Mouse (Mus musculus): ENCODE data around the gene Olfr995. TPM values are rescaled to one million over a fixed set of nuclear protein-coding genes. Genes with fewer than 3 reads are reported as not detected.

The Olfr995 gene
- total and polyA plus RNA-seq, 2 experiments from 2014 or later: not detected

DNA sequence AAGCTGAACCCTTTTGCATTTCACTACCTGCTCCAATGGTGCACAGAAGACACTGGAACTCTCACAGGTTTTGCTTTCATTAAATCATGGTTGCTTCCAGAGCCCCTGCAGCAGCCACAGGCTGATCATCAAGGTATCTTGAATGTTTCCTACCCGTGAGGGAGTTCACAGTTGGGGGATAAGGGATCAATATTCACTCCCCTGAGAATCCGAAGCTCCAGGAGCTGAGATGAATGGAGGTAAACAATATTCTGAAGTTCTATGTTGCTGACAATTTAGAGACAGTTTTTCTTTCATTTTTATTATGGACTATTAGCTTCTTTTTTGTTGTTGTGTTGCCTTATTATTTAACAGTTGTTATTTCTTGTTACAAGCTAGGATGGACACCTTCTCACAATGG, 34.1 kb downstream of the Olfr995 start, which contains the start of gene Olfr992:
Gene Olfr992, minus strand, starts transcription at position 101 of the 400 bp plus-strand sequence.
- H3K27me3 ChIP-seq (ENCODE audit: insufficient read depth, low read length): no peaks in the 10 kb centered on the region
- no peak within 1 kb of the TSS for H3K27ac ChIP-seq (ENCODE audit: low read depth, low read length)
- no peak within 1 kb of the TSS for H3K4me3 ChIP-seq (ENCODE audit: low read depth, low read length)
- DNase-seq (no peak), ATAC-seq (no peak)
- H3K9ac ChIP-seq: no peak within 1 kb of the TSS
- WGBS: 58% methylated on average over 2 of the region's 2 CpGs
- no peaks in the 10 kb centered on the region for H3K36me3 ChIP-seq (ENCODE audit: insufficient read depth)
- no peak for TF ChIP-seq CTCF (IDR thresholded peaks at IDR 0.05; ENCODE audit: low read depth)
- no peak within 1 kb of the TSS for H3K4me2 ChIP-seq (ENCODE audit: low read depth)
- H3K4me1 ChIP-seq (ENCODE audit: insufficient read depth): no peaks in the 10 kb centered on the region
- no peaks in the 10 kb centered on the region for H3K9me3 ChIP-seq (ENCODE audit: low read length)

Other genes starting within 250 kb of the Olfr995 start
- gene Lrrc55, start 246.4 kb downstream of the Olfr995 start, total RNA-seq (2014; rRNA removed): 31.5 and 36.7 TPM in 2 replicates
- 11.2 and 14.6 TPM in 2 replicates for gene Lrrc55, start 246.4 kb downstream of the Olfr995 start, polyA plus RNA-seq (2015; fragmentation: Nextera tagmentation; extraction: Ambion mirVana)
- not detected in 2 replicates for gene Olfr987, start 104.3 kb downstream of the Olfr995 start, total RNA-seq (2014; rRNA removed)
- gene Olfr987, start 104.3 kb downstream of the Olfr995 start, polyA plus RNA-seq (2015; fragmentation: Nextera tagmentation; extraction: Ambion mirVana): not detected in 2 replicates
- not detected in 2 replicates for gene Olfr988, start 80.4 kb downstream of the Olfr995 start, total RNA-seq (2014; rRNA removed)
- not detected in 2 replicates for gene Olfr988, start 80.4 kb downstream of the Olfr995 start, polyA plus RNA-seq (2015; fragmentation: Nextera tagmentation; extraction: Ambion mirVana)
- not detected in 2 replicates for gene Olfr992, start 34.2 kb downstream of the Olfr995 start, total RNA-seq (2014; rRNA removed)
- gene Olfr992, start 34.2 kb downstream of the Olfr995 start, polyA plus RNA-seq (2015; fragmentation: Nextera tagmentation; extraction: Ambion mirVana): not detected in 2 replicates
- not detected in 2 replicates for gene Olfr993, start 28.8 kb downstream of the Olfr995 start, total RNA-seq (2014; rRNA removed)
- gene Olfr993, start 28.8 kb downstream of the Olfr995 start, polyA plus RNA-seq (2015; fragmentation: Nextera tagmentation; extraction: Ambion mirVana): not detected in 2 replicates
- not detected in 2 replicates for gene Olfr994, start 7.2 kb downstream of the Olfr995 start, total RNA-seq (2014; rRNA removed)
- not detected in 2 replicates for gene Olfr994, start 7.2 kb downstream of the Olfr995 start, polyA plus RNA-seq (2015; fragmentation: Nextera tagmentation; extraction: Ambion mirVana)
- gene 4833423E24Rik, start 75.4 kb upstream of the Olfr995 start, total RNA-seq (2014; rRNA removed): 0.52 and 0.62 TPM in 2 replicates
- gene 4833423E24Rik, start 75.4 kb upstream of the Olfr995 start, polyA plus RNA-seq (2015; fragmentation: Nextera tagmentation; extraction: Ambion mirVana): 0.16 and 0.39 TPM in 2 replicates
- not detected in 2 replicates for gene Olfr996, start 135.6 kb upstream of the Olfr995 start, total RNA-seq (2014; rRNA removed)
- not detected in 2 replicates for gene Olfr996, start 135.6 kb upstream of the Olfr995 start, polyA plus RNA-seq (2015; fragmentation: Nextera tagmentation; extraction: Ambion mirVana)
- gene Olfr998, start 145.3 kb upstream of the Olfr995 start, total RNA-seq (2014; rRNA removed): not detected in 2 replicates
- gene Olfr998, start 145.3 kb upstream of the Olfr995 start, polyA plus RNA-seq (2015; fragmentation: Nextera tagmentation; extraction: Ambion mirVana): not detected in 2 replicates
- not detected in 2 replicates for gene Olfr1000, start 168.3 kb upstream of the Olfr995 start, total RNA-seq (2014; rRNA removed)
- gene Olfr1000, start 168.3 kb upstream of the Olfr995 start, polyA plus RNA-seq (2015; fragmentation: Nextera tagmentation; extraction: Ambion mirVana): not detected in 2 replicates
- not detected in 2 replicates for gene Olfr1002, start 207.1 kb upstream of the Olfr995 start, total RNA-seq (2014; rRNA removed)
- gene Olfr1002, start 207.1 kb upstream of the Olfr995 start, polyA plus RNA-seq (2015; fragmentation: Nextera tagmentation; extraction: Ambion mirVana): not detected in 2 replicates
- not detected in 2 replicates for gene Olfr154, start 220.8 kb upstream of the Olfr995 start, total RNA-seq (2014; rRNA removed)
- not detected in 2 replicates for gene Olfr154, start 220.8 kb upstream of the Olfr995 start, polyA plus RNA-seq (2015; fragmentation: Nextera tagmentation; extraction: Ambion mirVana)
- gene Olfr1006, start 235.1 kb upstream of the Olfr995 start, total RNA-seq (2014; rRNA removed): not detected in 2 replicates
- gene Olfr1006, start 235.1 kb upstream of the Olfr995 start, polyA plus RNA-seq (2015; fragmentation: Nextera tagmentation; extraction: Ambion mirVana): not detected in 2 replicates
- gene Olfr1008, start 245.8 kb upstream of the Olfr995 start, total RNA-seq (2014; rRNA removed): not detected in 2 replicates
- not detected in 2 replicates for gene Olfr1008, start 245.8 kb upstream of the Olfr995 start, polyA plus RNA-seq (2015; fragmentation: Nextera tagmentation; extraction: Ambion mirVana)

Measured in forebrain, postnatal 0 days (tissue).